Mouse (Mus musculus): ENCODE data around the gene Tsc1.

Tsc1 gene

GRCm38 (mm10) chr2:28640461-28641424 lies at the start of gene Tsc1:
Tsc1 (plus strand) TSS chr2:28641228.
- DNase-seq (ENCODE audit: low spot score in 2 of 2) = peak; percentile 96 to 98

- peak in 1 of 2 experiments; percentile 50 for DNase-seq (ENCODE audit: low spot score in 2 of 2)
These were observed 49.5 kb upstream of the Tsc1 start for GRCm38 (mm10) chr2:28591479-28591878.

GRCm38 (mm10) chr2:28592809-28593208 lies 48.2 kb upstream of the Tsc1 start:
- DNase-seq (ENCODE audit: low spot score in 2 of 2) = no peak

- DNase-seq (ENCODE audit: low spot score in 2 of 2) = no peak
These were observed 45.0 kb upstream of the Tsc1 start for GRCm38 (mm10) chr2:28596021-28596420.

GRCm38 (mm10) chr2:28596998-28597397 lies 44.0 kb upstream of the Tsc1 start:
- DNase-seq (ENCODE audit: low spot score in 2 of 2) = no peak

- no peak for DNase-seq (ENCODE audit: low spot score in 2 of 2)
These were observed 43.1 kb upstream of the Tsc1 start for GRCm38 (mm10) chr2:28597733-28598547.

GRCm38 (mm10) chr2:28598692-28599568 lies 42.1 kb upstream of the Tsc1 start:
- no peak for DNase-seq (ENCODE audit: low spot score in 2 of 2)

GRCm38 (mm10) chr2:28599569-28599900 lies 41.5 kb upstream of the Tsc1 start:
- DNase-seq (ENCODE audit: low spot score in 2 of 2) = no peak

- DNase-seq (ENCODE audit: low spot score in 2 of 2) = no peak
These were observed 39.1 kb upstream of the Tsc1 start for GRCm38 (mm10) chr2:28601720-28602590.

GRCm38 (mm10) chr2:28603542-28603941 lies 37.5 kb upstream of the Tsc1 start:
- no peak for DNase-seq (ENCODE audit: low spot score in 2 of 2)

- DNase-seq (ENCODE audit: low spot score in 2 of 2) = no peak
These were observed 35.1 kb upstream of the Tsc1 start for GRCm38 (mm10) chr2:28605789-28606541.

GRCm38 (mm10) chr2:28606601-28607340 lies 34.3 kb upstream of the Tsc1 start:
- DNase-seq (ENCODE audit: low spot score in 2 of 2) = no peak

GRCm38 (mm10) chr2:28607341-28608165 lies 33.5 kb upstream of the Tsc1 start:
- no peak for DNase-seq (ENCODE audit: low spot score in 2 of 2)

- no peak for DNase-seq (ENCODE audit: low spot score in 2 of 2)
These were observed 31.2 kb upstream of the Tsc1 start for GRCm38 (mm10) chr2:28609851-28610250.

- DNase-seq (ENCODE audit: low spot score in 2 of 2) = no peak
These were observed 30.2 kb upstream of the Tsc1 start for GRCm38 (mm10) chr2:28610716-28611406.

GRCm38 (mm10) chr2:28611407-28611787 lies 29.6 kb upstream of the Tsc1 start:
- DNase-seq (ENCODE audit: low spot score in 2 of 2) = no peak

- no peak for DNase-seq (ENCODE audit: low spot score in 2 of 2)
These were observed 28.5 kb upstream of the Tsc1 start for GRCm38 (mm10) chr2:28612436-28613063.

Data from heart, adult 9 months (tissue).